Mouse (Mus musculus) neural tube, embryonic 10.5 days (tissue): ENCODE results near the gene March1.

ENCODE experiments used
- DNase-seq: peaks from one replicate; pipeline ENCODE4 v3.0.0-alpha.2; 2017; ENCODE audit warnings: low spot score; ENCODE audit errors: extremely low spot score

March1 gene

GRCm38 (mm10) chr8:65617871-65618751 lies at the start of gene March1:
March1 (plus strand) TSS chr8:65617900.
- DNase-seq, result peak; percentile 20

GRCm38 (mm10) chr8:65586909-65587308 lies 30.8 kb upstream of the March1 start:
- DNase-seq, result no peak

- DNase-seq, result no peak
Observed at GRCm38 (mm10) chr8:65603241-65603640, 14.5 kb upstream of the March1 start.

GRCm38 (mm10) chr8:65609509-65609908 lies 8.2 kb upstream of the March1 start:
- DNase-seq, result no peak

- no peak for DNase-seq
Observed at GRCm38 (mm10) chr8:65618966-65619365, 1.3 kb downstream of the March1 start.

- DNase-seq, result no peak
Observed at GRCm38 (mm10) chr8:65644931-65645330, 27.2 kb downstream of the March1 start.

GRCm38 (mm10) chr8:65645502-65645901 lies 27.8 kb downstream of the March1 start:
- no peak for DNase-seq

GRCm38 (mm10) chr8:65645945-65646344 lies 28.2 kb downstream of the March1 start:
- no peak for DNase-seq

- no peak for DNase-seq
Observed at GRCm38 (mm10) chr8:65655924-65656323, 38.2 kb downstream of the March1 start.

- no peak for DNase-seq
Observed at GRCm38 (mm10) chr8:65661885-65662284, 44.2 kb downstream of the March1 start.

GRCm38 (mm10) chr8:65665786-65666185 lies 48.1 kb downstream of the March1 start:
- no peak for DNase-seq

- no peak for DNase-seq
Observed at GRCm38 (mm10) chr8:65743066-65743465, 125.4 kb downstream of the March1 start.

- no peak for DNase-seq
Observed at GRCm38 (mm10) chr8:65775815-65776214, 158.1 kb downstream of the March1 start.

GRCm38 (mm10) chr8:65781156-65781555 lies 163.5 kb downstream of the March1 start:
- no peak for DNase-seq

GRCm38 (mm10) chr8:65812971-65813370 lies 195.3 kb downstream of the March1 start:
- no peak for DNase-seq

- DNase-seq, result no peak
Observed at GRCm38 (mm10) chr8:65922294-65923019, 304.8 kb downstream of the March1 start.

GRCm38 (mm10) chr8:65956948-65957347 lies 339.2 kb downstream of the March1 start:
- DNase-seq, result no peak

GRCm38 (mm10) chr8:65957492-65957891 lies 339.8 kb downstream of the March1 start:
- no peak for DNase-seq

GRCm38 (mm10) chr8:65966502-65967222 lies 349.0 kb downstream of the March1 start:
- DNase-seq, result no peak

GRCm38 (mm10) chr8:65967223-65967778 lies 349.6 kb downstream of the March1 start:
- DNase-seq, result no peak

GRCm38 (mm10) chr8:65976905-65977304 lies 359.2 kb downstream of the March1 start:
- DNase-seq, result no peak
